Mouse (Mus musculus): ENCODE measurements around the gene Zfp536.

- no peak for TF ChIP-seq CTCF (IDR thresholded peaks at IDR 0.05; ENCODE audit: low read depth)
- no peak for TF ChIP-seq EP300 (IDR thresholded peaks at IDR 0.05; ENCODE audit: low read depth)
Measured at GRCm38 (mm10) chr7:37581262-37581661, 192.2 kb downstream of the Zfp536 start.

Measured in heart, postnatal 0 days (tissue).